Mouse (Mus musculus) urinary bladder, postnatal 36 days (tissue): ENCODE data around the gene Hist1h2bc.
"Not testable (repeated sequence)": the region's sequence is repeated elsewhere in the genome, so short reads cannot be mapped to it uniquely, and the experiment has no call there.

ENCODE experiments used
- DNase-seq, 2 experiments: peaks; one replicate each; pipeline ENCODE4 v3.0.0; 2022; ENCODE audit warnings: low spot score in 2 of 2, mixed read lengths in 1 of 2

Hist1h2bc gene

DNA sequence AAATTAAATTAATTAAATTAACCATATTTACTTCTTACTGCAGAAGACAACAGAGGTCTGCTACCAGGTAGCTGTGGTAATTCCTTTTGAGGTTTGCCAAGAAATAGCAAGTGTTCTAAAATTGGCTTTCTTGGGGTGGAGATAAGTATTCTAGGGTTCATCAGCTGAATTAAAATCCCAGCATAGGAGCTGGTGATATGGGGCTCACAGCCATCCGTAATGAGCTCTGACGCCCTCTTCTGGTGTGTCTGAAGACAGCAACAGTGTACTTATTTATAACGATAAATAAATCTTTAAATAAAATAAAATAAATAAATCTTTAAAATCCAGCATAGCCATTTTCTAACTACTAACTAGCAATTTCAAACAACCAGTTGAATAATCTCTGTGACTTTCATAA is 15.8 kb downstream of the Hist1h2bc start:
- DNase-seq = no peak

GRCm38 (mm10) chr13:23700786-23701520 is 17.0 kb downstream of the Hist1h2bc start:
- peak; percentile 50 to 69 for DNase-seq

DNA sequence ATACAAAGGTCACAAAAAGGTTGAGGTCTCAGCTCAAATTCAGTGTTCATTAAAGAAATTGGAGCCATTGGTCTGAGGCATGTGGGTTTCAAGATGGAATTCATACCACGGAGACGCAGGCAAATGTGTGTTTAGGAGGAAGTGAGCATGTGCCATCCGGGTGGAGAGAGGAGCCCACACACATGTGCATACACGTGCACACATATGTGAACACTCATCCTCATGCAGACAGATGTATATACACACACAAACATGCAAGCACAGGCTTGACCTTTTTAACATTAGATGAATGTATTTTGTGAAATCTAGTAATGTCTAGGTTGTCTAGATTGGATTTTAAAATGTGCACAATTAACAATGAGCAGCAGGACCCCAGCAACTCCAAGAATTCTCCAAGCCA is 18.2 kb downstream of the Hist1h2bc start:
- no peak for DNase-seq

- not testable (repeated sequence) for DNase-seq
Observed at GRCm38 (mm10) chr13:23702801-23703200, 18.8 kb downstream of the Hist1h2bc start.

- no peak for DNase-seq
Observed at GRCm38 (mm10) chr13:23705751-23706356, 21.9 kb downstream of the Hist1h2bc start.

GRCm38 (mm10) chr13:23706771-23707170 is 22.8 kb downstream of the Hist1h2bc start:
- DNase-seq = no peak

DNA sequence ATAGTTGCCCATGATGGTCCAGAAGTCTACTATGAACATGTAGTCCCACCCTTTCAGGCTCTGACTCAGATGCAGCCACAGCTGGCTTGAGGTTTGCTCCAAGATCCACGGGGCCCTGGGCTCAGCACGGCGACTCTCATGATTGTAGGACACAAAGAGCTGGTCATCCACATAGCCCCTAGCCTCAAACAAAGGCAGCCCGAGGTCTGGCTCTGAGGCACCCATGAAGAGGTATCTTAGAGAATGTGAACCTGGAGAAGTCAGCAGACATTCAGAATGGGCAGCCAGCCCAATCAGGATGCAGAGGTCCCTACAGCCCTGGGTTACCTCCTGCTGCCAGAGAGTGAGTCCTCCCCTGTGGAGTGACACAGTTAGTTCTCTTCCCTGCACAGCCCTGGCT is 24.0 kb downstream of the Hist1h2bc start:
- DNase-seq = no peak

- no peak for DNase-seq
Observed at GRCm38 (mm10) chr13:23708654-23709053, 24.7 kb downstream of the Hist1h2bc start.

- DNase-seq = peak in 1 of 2 experiments; percentile 24
Observed at GRCm38 (mm10) chr13:23709714-23710373, 25.8 kb downstream of the Hist1h2bc start.

DNA sequence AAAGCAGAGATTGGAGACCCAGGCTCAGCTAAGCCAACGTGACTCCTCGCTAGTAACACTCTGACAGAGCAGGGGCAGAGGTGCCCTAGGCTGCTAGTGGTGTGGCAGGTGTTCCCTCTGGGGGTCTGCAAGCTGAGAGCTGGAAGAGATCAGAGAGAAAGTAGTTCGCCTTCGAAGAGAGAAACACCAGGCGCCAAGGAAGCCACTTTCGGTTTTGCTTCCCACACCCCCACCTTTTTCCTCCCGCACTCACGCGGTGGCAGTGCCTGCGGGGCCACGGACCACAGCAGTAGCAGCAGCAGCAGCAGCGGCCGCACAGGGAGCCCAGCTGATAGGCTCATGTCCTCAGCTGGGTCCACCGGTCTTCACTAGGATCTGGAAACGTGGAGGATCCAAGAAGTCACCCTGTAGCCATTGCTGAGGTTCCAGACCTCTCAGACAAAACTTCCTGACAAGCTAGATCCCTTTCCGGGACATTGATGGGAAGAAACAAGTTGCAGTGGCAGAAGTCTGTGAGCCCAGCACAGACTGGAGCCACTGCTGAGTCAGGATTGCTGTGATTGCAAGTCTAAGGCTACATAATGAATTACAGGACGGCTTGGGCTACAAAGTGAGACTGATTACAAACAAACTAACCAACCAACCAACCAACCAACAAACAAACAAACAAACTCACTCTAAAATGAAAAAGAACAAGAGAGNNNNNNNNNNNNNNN is 26.5 kb downstream of the Hist1h2bc start, which contains the start of gene Hfe:
TSS of gene Hfe (minus strand) at position 481 of the 716 bp plus-strand sequence.
- DNase-seq = peak; percentile 40 to 53

DNA sequence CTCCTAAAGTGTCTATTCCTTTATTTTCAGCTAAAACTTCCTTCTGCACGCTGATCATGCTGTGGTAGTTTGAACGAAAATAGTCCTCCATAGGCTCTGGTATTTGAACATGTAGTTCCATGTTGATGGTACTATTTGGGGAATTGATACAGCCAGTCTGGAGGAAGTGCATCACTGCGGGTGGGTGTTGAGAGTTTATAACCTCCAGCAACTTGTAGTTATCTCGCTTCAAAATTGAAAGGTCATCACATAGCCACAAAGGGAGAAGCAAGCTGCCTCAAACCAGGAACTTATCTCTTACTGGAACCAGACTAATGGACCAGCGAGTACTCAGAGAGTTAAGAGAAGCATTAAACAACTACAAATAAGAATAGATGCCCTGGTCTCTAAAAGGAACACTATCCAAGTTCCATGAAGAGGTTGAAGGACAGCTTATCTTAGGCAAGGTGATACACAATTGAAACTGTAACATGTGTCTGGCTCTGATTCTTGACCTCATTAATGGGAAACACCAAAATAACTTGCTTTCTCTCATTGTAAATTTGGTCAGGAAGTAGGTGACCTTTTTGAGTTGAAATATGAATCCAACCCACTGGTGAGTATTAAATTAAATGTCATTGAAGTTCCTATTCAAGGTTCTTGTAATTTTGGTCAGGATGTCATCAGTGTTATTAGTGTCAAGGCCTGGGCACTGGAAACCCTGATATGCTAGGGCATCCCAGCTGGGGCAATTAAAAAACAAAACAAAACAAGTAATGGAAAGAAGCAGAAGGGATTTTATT is 32.5 kb downstream of the Hist1h2bc start:
- DNase-seq = no peak

DNA sequence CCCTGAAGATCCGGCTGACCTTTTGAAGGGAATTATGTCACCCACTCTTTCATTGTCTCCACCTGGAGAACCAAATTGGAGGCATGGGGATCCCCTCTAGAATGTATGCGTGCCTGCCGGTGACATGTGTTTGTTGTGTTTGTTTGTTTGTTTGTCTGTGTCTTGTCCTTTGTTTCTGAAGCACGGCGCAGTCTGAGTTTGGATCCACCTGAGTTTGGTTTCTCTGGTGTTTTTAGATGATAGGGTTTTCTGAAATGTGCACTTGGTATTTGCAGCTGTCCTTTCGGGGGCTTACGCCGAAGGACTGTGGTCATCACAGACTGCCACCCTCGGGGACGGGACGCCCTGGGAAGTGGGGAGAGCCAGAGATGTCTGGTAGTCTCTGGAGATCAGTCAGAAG is 33.2 kb downstream of the Hist1h2bc start:
- DNase-seq = no peak

DNA sequence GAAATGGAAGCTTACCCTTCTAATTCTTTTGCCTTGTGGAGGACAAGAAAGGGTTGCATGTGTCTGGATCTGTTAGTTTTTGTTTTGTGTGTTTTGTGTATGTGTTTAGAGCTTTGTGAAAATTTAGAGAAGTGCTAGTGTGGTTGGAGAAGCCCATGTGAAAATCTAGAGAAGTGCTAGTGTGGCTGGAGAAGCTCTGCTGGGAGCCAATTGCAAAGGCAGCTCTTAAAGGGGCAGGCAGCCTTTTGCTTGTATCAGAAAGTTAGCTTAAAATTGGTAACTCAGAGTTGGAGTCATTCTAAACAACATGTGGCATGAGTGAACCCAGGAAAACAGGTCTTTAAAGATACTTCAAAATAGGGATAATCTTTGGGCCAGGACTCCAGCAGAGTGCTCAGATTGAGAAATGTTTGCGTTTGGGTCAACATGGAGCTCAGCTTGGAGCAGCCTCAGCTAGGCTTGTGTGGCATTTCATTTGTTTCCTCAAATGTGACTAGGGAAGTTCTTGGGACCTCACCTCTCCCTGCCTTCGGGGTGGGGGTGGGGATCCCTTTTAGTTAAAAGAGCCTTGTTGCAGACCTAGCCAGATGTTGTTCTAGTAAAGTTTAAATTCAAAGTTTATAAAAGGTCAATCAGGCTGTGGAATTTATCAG is 33.7 kb downstream of the Hist1h2bc start:
- not testable (repeated sequence) for DNase-seq

DNA sequence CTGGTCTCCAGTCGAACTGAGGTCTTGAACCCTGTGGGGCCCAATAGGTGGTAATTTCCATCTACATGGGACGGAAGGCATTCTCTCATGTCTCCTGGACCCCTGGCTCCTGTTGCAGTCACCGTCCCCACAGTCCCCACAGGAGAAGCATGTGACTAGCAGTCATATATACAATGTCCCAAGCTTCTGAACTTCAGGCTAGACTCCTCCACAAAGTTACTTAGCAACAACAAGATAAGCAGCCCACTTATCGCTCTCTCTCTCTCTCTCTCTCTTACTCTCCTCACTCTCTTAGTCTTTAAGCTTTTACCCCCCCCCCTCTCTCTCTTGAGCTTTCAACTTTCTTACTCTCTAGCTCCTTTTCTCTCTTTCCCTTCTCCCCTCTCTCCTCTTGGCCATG is 40.2 kb downstream of the Hist1h2bc start:
- no peak for DNase-seq

GRCm38 (mm10) chr13:23725213-23725612 is 41.2 kb downstream of the Hist1h2bc start:
- DNase-seq = no peak

DNA sequence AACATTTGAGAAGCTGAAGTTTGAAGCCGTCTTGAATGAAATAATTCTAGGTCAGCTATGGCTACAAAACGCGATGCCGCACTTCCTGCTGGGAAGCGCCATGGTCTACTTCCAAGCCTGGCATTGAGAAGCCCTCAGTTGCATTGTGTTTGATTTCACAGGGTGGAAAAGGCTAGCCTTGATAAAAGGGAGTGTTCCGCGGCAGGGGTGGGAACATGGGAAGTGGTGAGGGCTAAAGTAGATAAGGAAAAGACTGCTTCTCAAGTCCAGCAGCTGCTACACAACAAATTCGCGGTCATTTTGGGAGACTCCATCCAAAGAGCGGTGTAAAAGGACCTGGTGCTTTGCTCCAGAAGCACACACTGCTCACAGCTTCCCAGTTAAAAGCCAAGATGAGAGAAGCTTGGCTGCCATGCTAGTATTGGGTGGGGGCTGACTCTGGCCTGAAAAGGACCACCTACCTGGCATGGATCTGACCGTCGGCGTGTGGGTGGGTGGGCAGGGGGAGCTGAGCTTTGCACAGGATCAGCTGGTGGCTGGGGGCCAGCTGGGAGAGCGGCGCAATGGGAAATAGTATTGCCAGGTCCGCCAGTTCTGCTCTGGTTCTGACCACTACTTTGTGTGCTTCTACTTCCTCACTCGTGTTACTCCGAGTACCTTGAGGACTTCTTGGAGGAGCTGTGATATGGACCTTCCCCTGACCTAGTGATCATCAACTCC is 44.6 kb downstream of the Hist1h2bc start:
- DNase-seq = no peak

- no peak for DNase-seq
Observed at GRCm38 (mm10) chr13:23729192-23729525, 45.2 kb downstream of the Hist1h2bc start.

DNA sequence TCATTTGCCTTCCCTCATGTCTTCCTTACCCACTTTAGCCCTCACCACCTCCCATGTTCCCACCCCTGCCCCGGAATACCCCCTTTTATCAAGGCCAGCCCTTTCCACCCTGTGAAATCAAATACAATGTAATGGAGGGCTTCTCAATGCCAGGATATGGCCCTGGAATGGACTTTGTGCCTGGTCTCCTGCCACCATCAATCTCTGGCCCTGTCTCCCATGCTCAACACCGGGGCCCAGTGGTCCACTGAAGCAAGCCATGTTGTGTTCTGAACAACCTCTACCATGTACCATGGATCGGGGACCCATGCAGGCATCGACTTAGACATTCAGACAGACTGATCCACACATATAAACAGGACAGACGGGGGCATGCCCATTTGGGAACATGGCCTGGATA is 45.7 kb downstream of the Hist1h2bc start:
- no peak for DNase-seq

- peak; percentile 32 to 52 for DNase-seq
Observed at GRCm38 (mm10) chr13:23730479-23730878, 46.5 kb downstream of the Hist1h2bc start.

GRCm38 (mm10) chr13:23732156-23732804 is 48.3 kb downstream of the Hist1h2bc start:
- no peak for DNase-seq
